Mouse (Mus musculus): ENCODE measurements at regions not wholly inside any gene's neighbourhood (a gene's known extent, or its start where the extent isn't known, plus 50 kb on each side); places are given as distances from the start of the nearest gene placed in this dataset.

- TF ChIP-seq CTCF (IDR thresholded peaks at IDR 0.05; ENCODE audit: low read depth, low read length): no peak
- no peak for TF ChIP-seq POLR2A (IDR thresholded peaks at IDR 0.05; ENCODE audit: extremely low read depth, insufficient read depth, low read length)
Measured at GRCm38 (mm10) chr10:70750356-70751145, 94.8 kb upstream of the Phyhipl start.

Measured in liver, adult 2 months (tissue).